Mouse (Mus musculus): ENCODE data around the gene Pex14. TPM values are rescaled to one million over a fixed set of nuclear protein-coding genes. Genes with fewer than 3 reads are reported as not detected.

The Pex14 gene
- polyA plus RNA-seq, 1 experiment from 2014 or later: 44.6 TPM

- Histone ChIP-seq H3K9me3 (replicated peaks; ENCODE audit: control insufficient read depth, low read length) (no peaks in the 10 kb centered on the region), H3K27me3 (ENCODE audit: control insufficient read depth, insufficient read depth, low read length) (0 out of 2 replicates have a peak, but pooled peaks cover 2% of the 10 kb centered on the region), H3K36me3 (ENCODE audit: control insufficient read depth, insufficient read depth) (no peaks in the 10 kb centered on the region), H3K4me3 (ENCODE audit: low read length) (no peak overlapping the region), H3K27ac (ENCODE audit: low read length) (no peak overlapping the region), H3K4me2 (ENCODE audit: low read depth, low read length) (no peak overlapping the region), H3K9ac (ENCODE audit: low read length) (no peak overlapping the region), H3K4me1 (ENCODE audit: control insufficient read depth, insufficient read depth, low read length) (peaks cover 43% of the 10 kb centered on the region)
- 60% methylated on average over 11 of the region's 11 CpGs for WGBS
- no peak for ATAC-seq (replicated peaks; ENCODE audit: extremely low read depth, insufficient read depth, low FRiP score)
Measured at GRCm38 (mm10) chr4:148920610-148921009, 179.1 kb downstream of the Pex14 start.

GRCm38 (mm10) chr4:148918707-148919447 lies 180.8 kb downstream of the Pex14 start:
- WGBS: 71% methylated on average over 15 of the region's 15 CpGs
- no peak overlapping the region for H3K27ac ChIP-seq (ENCODE audit: low read length)
- no peaks in the 10 kb centered on the region for H3K36me3 ChIP-seq (ENCODE audit: control insufficient read depth, insufficient read depth)
- H3K4me2 ChIP-seq (ENCODE audit: low read depth, low read length): no peak overlapping the region
- ATAC-seq (replicated peaks; ENCODE audit: extremely low read depth, insufficient read depth, low FRiP score): no peak
- 0 out of 2 replicates have a peak, but pooled peaks cover 2% of the 10 kb centered on the region for H3K27me3 ChIP-seq (ENCODE audit: control insufficient read depth, insufficient read depth, low read length)
- H3K4me3 ChIP-seq (ENCODE audit: low read length): no peak overlapping the region
- no peak overlapping the region for H3K9ac ChIP-seq (ENCODE audit: low read length)
- no peaks in the 10 kb centered on the region for H3K9me3 ChIP-seq (replicated peaks; ENCODE audit: control insufficient read depth, low read length)
- peaks cover 44% of the 10 kb centered on the region for H3K4me1 ChIP-seq (ENCODE audit: control insufficient read depth, insufficient read depth, low read length)

- H3K27me3 ChIP-seq (ENCODE audit: control insufficient read depth, insufficient read depth, low read length): no peaks in the 10 kb centered on the region
- no peak overlapping the region for H3K9ac ChIP-seq (ENCODE audit: low read length)
- H3K4me1 ChIP-seq (ENCODE audit: control insufficient read depth, insufficient read depth, low read length): peaks cover 48% of the 10 kb centered on the region
- H3K9me3 ChIP-seq (replicated peaks; ENCODE audit: control insufficient read depth, low read length): no peaks in the 10 kb centered on the region
- 89% methylated on average over 15 of the region's 15 CpGs for WGBS
- H3K4me2 ChIP-seq (ENCODE audit: low read depth, low read length): no peak overlapping the region
- no peaks in the 10 kb centered on the region for H3K36me3 ChIP-seq (ENCODE audit: control insufficient read depth, insufficient read depth)
- no peak overlapping the region for H3K4me3 ChIP-seq (ENCODE audit: low read length)
- H3K27ac ChIP-seq (ENCODE audit: low read length): no peak overlapping the region
- ATAC-seq (replicated peaks; ENCODE audit: extremely low read depth, insufficient read depth, low FRiP score): no peak
Measured at GRCm38 (mm10) chr4:148915849-148916248, 183.8 kb downstream of the Pex14 start.

GRCm38 (mm10) chr4:148914863-148915622 lies 184.6 kb downstream of the Pex14 start:
- Histone ChIP-seq H3K4me2 (ENCODE audit: low read depth, low read length) (no peak overlapping the region), H3K4me1 (ENCODE audit: control insufficient read depth, insufficient read depth, low read length) (peaks cover 52% of the 10 kb centered on the region), H3K9me3 (replicated peaks; ENCODE audit: control insufficient read depth, low read length) (no peaks in the 10 kb centered on the region), H3K4me3 (ENCODE audit: low read length) (no peak overlapping the region), H3K9ac (ENCODE audit: low read length) (no peak overlapping the region), H3K27ac (ENCODE audit: low read length) (peak overlapping the region; percentile 24; the same call in 1 of the 2 replicates), H3K27me3 (ENCODE audit: control insufficient read depth, insufficient read depth, low read length) (no peaks in the 10 kb centered on the region), H3K36me3 (ENCODE audit: control insufficient read depth, insufficient read depth) (no peaks in the 10 kb centered on the region)
- WGBS: 43% methylated on average over 10 of the region's 10 CpGs
- ATAC-seq (replicated peaks; ENCODE audit: extremely low read depth, insufficient read depth, low FRiP score): peak; percentile 58

GRCm38 (mm10) chr4:148912826-148913590 lies 186.7 kb downstream of the Pex14 start:
- Histone ChIP-seq H3K4me1 (ENCODE audit: control insufficient read depth, insufficient read depth, low read length) (peaks cover 64% of the 10 kb centered on the region), H3K27ac (ENCODE audit: low read length) (peak overlapping the region; percentile 83), H3K4me3 (ENCODE audit: low read length) (no peak overlapping the region), H3K9ac (ENCODE audit: low read length) (peak overlapping the region; percentile 23), H3K9me3 (replicated peaks; ENCODE audit: control insufficient read depth, low read length) (no peaks in the 10 kb centered on the region), H3K27me3 (ENCODE audit: control insufficient read depth, insufficient read depth, low read length) (no peaks in the 10 kb centered on the region), H3K36me3 (ENCODE audit: control insufficient read depth, insufficient read depth) (no peaks in the 10 kb centered on the region), H3K4me2 (ENCODE audit: low read depth, low read length) (peak overlapping the region; percentile 26; the same call in 1 of the 2 replicates)
- ATAC-seq (replicated peaks; ENCODE audit: extremely low read depth, insufficient read depth, low FRiP score): no peak
- 51% methylated on average over 8 of the region's 8 CpGs for WGBS

- H3K4me1 ChIP-seq (ENCODE audit: control insufficient read depth, insufficient read depth, low read length): peaks cover 73% of the 10 kb centered on the region
- 27% methylated on average over 7 of the region's 7 CpGs for WGBS
- H3K4me3 ChIP-seq (ENCODE audit: low read length): no peak overlapping the region
- no peaks in the 10 kb centered on the region for H3K9me3 ChIP-seq (replicated peaks; ENCODE audit: control insufficient read depth, low read length)
- H3K4me2 ChIP-seq (ENCODE audit: low read depth, low read length): peak overlapping the region; percentile 10; the same call in 1 of the 2 replicates
- H3K36me3 ChIP-seq (ENCODE audit: control insufficient read depth, insufficient read depth): no peaks in the 10 kb centered on the region
- ATAC-seq (replicated peaks; ENCODE audit: extremely low read depth, insufficient read depth, low FRiP score): no peak
- H3K27me3 ChIP-seq (ENCODE audit: control insufficient read depth, insufficient read depth, low read length): no peaks in the 10 kb centered on the region
- peak overlapping the region; percentile 83 for H3K27ac ChIP-seq (ENCODE audit: low read length)
- H3K9ac ChIP-seq (ENCODE audit: low read length): peak overlapping the region; percentile 23; the same call in 1 of the 2 replicates
Measured at GRCm38 (mm10) chr4:148912134-148912533, 187.5 kb downstream of the Pex14 start.

Other genes starting within 250 kb of the Pex14 start
- 29.3 and 33.8 TPM in 2 replicates for gene Dffa, start 4.3 kb upstream of the Pex14 start, polyA plus RNA-seq (2015; fragmentation: Nextera tagmentation; extraction: Ambion mirVana)
- gene Cort, start 26.9 kb upstream of the Pex14 start, polyA plus RNA-seq (2015; fragmentation: Nextera tagmentation; extraction: Ambion mirVana): not detected in 2 replicates
- gene Cenps, start 37.8 kb upstream of the Pex14 start, polyA plus RNA-seq (2015; fragmentation: Nextera tagmentation; extraction: Ambion mirVana): 20.9 and 22.8 TPM in 2 replicates
- gene Pgd, start 66.9 kb upstream of the Pex14 start, polyA plus RNA-seq (2015; fragmentation: Nextera tagmentation; extraction: Ambion mirVana): 78.2 and 84.0 TPM in 2 replicates
- 39.8 and 47.5 TPM in 2 replicates for gene Kif1b, start 207.8 kb upstream of the Pex14 start, polyA plus RNA-seq (2015; fragmentation: Nextera tagmentation; extraction: Ambion mirVana)